Mouse (Mus musculus) liver, embryonic 16.5 days (tissue): ENCODE results near the gene Clstn2. TPM values are rescaled to one million over a fixed set of nuclear protein-coding genes. Genes with fewer than 3 reads are reported as not detected.

ENCODE experiments used
- ATAC-seq: fragments of 200-750 bp; cut with Nextera tagmentation; 2 replicates; pipeline ENCODE4 v1.8.0; 2017; ENCODE audit warnings: low read depth, mild to moderate bottlenecking, moderate number of reproducible peaks, moderate library complexity
- H3K27ac ChIP-seq: fragments of 300-500 bp; sonication (generic); 2 replicates; pipeline ENCODE4 v1.5.1; 2014; ENCODE audit warnings: mild to moderate bottlenecking, low read length
- H3K27me3 ChIP-seq: fragments of 300-500 bp; sonication (generic); 2 replicates; pipeline ENCODE4 v1.6.1; 2014; ENCODE audit warnings: low read depth, low read length, mixed read lengths; ENCODE audit not compliant: control insufficient read depth, insufficient read depth
- H3K36me3 ChIP-seq: fragments of 300-500 bp; sonication (generic); 2 replicates; pipeline ENCODE4 v1.6.1; 2014; ENCODE audit warnings: mild to moderate bottlenecking; ENCODE audit not compliant: control insufficient read depth, insufficient read depth
- H3K4me1 ChIP-seq: fragments of 300-500 bp; sonication (generic); 2 replicates; pipeline ENCODE4 v1.6.1; 2014; ENCODE audit warnings: low read depth, low read length, mixed read lengths; ENCODE audit not compliant: control insufficient read depth
- H3K4me2 ChIP-seq: fragments of 300-500 bp; sonication (generic); 2 replicates; pipeline ENCODE4 v1.6.1; 2014; ENCODE audit warnings: low read depth, low read length, mixed read lengths
- H3K4me3 ChIP-seq: fragments of 300-500 bp; sonication (generic); 2 replicates; pipeline ENCODE4 v1.5.1; 2014; ENCODE audit warnings: low read depth, mild to moderate bottlenecking, low read length
- H3K9ac ChIP-seq: fragments of 300-500 bp; sonication (generic); 2 replicates; pipeline ENCODE4 v1.6.1; 2014; ENCODE audit warnings: low read depth, low read length
- H3K9me3 ChIP-seq: fragments of 300-500 bp; sonication (generic); replicated peaks from 2 replicates; pipeline ENCODE4 v1.6.1; 2016; ENCODE audit warnings: low read length; ENCODE audit not compliant: control insufficient read depth
- WGBS: fragments of 180-500 bp; shearing (Covaris S2); extraction: QIAGEN DNeasy Blood & Tissue Kit; methylation state at CpG from one replicate; pipeline ENCODE4 v1.1.7; 2014; ENCODE audit not compliant: insufficient replicate concordance; 5-methylcytosine and 5-hydroxymethylcytosine counted together
- polyA plus RNA-seq: library from polyadenylated mRNA; unstranded; fragments of >200 nt; fragmentation: Nextera tagmentation; extraction: Ambion mirVana; gene quantifications from 2 replicates; pipeline ENCODE4 v1.2.1, GENCODE M21; 2015

The Clstn2 gene
- polyA plus RNA-seq, 1 experiment from 2014 or later = 0.02 TPM

DNA sequence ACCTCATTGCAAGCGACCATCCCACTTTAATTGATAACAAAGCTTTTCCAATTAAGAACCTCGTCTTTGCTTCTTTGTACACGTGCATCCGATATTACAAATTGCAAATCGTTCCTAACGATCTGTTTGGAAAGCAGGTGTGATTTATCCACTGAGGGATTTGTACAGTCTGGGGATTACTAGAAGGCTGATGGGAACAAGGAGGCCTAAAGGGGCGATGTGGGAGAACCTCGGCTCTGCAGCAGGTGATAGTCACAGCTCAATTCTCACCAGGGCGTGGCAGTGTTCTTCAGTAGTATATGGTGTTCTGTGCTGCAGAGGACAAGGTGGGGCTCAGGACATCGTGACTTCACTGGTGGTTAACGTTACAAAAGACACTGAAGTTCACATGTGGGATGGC is 9.9 kb downstream of the Clstn2 start:
- Histone ChIP-seq H3K4me3 (no peak overlapping the region), H3K4me2 (no peak overlapping the region), H3K9me3 (no peaks in the 10 kb centered on the region), H3K27me3 (no peaks in the 10 kb centered on the region), H3K27ac (no peak overlapping the region), H3K9ac (no peak overlapping the region), H3K4me1 (no peaks in the 10 kb centered on the region), H3K36me3 (no peaks in the 10 kb centered on the region)
- 70% methylated on average over 11 of the region's 11 CpGs for WGBS
- ATAC-seq = no peak

DNA sequence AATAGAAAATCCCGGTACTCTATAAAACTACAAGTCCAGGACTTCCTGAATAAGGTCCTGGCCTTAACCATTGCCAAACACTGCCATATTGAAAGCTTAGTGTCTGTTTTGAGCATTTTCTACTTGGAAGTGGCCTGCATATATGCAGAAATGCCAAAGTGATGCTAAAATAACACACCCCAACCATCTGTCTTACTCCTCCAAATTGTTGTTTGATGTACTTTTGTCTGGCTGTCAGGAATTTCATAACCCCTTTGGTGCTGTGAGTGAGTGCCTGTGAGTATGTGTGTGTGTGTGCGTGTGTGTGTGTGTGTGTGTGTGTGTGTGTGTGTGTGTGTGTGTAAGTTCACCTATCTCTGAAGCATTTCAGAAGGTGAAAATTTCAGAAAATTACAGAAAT is 13.1 kb downstream of the Clstn2 start:
- H3K9me3 ChIP-seq = no peaks in the 10 kb centered on the region
- no peak overlapping the region for H3K27ac ChIP-seq
- ATAC-seq = no peak
- H3K27me3 ChIP-seq = no peaks in the 10 kb centered on the region
- no peak overlapping the region for H3K4me3 ChIP-seq
- no peak overlapping the region for H3K4me2 ChIP-seq
- H3K9ac ChIP-seq = no peak overlapping the region
- no peaks in the 10 kb centered on the region for H3K4me1 ChIP-seq
- 48% methylated on average over 2 of the region's 2 CpGs for WGBS
- H3K36me3 ChIP-seq = no peaks in the 10 kb centered on the region

DNA sequence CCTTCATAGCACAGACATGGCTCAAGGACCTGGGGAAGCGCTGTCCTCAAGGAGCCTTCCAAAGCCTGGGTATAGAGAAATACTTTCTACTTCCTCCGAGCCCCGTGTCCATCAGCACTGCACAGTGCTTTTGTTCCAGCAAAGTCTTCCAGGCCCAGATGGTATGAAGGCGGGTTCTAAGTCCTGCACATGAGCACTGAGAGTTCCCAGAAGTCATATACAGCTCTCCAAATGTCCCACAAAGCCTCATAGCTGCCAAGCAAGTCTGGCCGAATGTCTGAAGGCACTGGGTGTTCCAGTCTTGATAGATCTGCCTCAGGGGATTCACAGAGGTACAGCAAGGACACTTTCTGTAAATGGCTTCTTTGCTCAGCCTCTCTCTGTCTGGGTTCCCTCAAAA is 14.3 kb downstream of the Clstn2 start:
- no peaks in the 10 kb centered on the region for H3K4me1 ChIP-seq
- H3K9me3 ChIP-seq = no peaks in the 10 kb centered on the region
- no peak overlapping the region for H3K4me2 ChIP-seq
- H3K27ac ChIP-seq = no peak overlapping the region
- H3K9ac ChIP-seq = no peak overlapping the region
- no peaks in the 10 kb centered on the region for H3K27me3 ChIP-seq
- WGBS = 70% methylated on average over 5 of the region's 5 CpGs
- H3K36me3 ChIP-seq = no peaks in the 10 kb centered on the region
- no peak for ATAC-seq
- H3K4me3 ChIP-seq = no peak overlapping the region

DNA sequence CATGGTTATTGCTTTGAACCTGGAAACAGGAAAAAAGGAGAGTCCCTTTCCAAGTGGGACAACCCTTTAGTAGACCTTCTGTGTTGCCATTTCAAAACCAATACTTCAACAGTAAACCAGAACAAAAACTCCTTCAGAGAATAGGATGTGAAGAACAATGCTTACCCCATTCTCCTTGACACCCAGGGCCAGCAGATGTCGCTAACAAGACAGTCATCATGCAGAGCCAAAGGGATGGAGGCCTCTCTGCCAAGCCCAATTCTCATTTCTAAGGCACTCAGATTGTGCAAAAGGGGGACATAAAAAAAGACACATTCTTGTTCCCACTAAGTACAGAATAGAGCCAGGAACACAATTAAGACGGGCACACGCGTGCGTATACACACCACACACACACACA is 16.4 kb downstream of the Clstn2 start:
- Histone ChIP-seq H3K4me2 (no peak overlapping the region), H3K27ac (no peak overlapping the region), H3K27me3 (no peaks in the 10 kb centered on the region), H3K9ac (no peak overlapping the region), H3K4me1 (no peaks in the 10 kb centered on the region), H3K9me3 (no peaks in the 10 kb centered on the region), H3K36me3 (no peaks in the 10 kb centered on the region), H3K4me3 (no peak overlapping the region)
- no peak for ATAC-seq
- WGBS = 68% methylated on average over 5 of the region's 5 CpGs

DNA sequence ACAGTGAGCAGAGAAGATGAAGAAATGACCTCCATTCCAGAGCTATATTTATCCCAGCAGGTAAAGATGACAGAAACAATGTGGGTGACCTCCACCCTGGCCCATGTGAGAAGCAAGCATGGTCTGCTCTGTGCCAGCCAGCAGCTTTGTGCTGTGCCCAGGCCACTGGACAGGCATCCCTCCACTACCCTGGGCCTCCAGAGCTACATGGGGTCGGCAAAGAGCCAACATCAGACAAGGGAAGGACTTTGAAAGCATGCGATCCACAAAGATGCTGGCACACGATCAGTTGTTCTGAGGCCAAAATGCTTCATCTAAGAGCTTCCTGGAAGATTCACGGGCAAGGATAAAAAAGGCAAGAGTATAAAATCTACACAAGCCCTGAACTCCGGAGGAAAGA is 36.6 kb downstream of the Clstn2 start:
- Histone ChIP-seq H3K9me3 (no peaks in the 10 kb centered on the region), H3K27ac (no peak overlapping the region), H3K4me1 (no peaks in the 10 kb centered on the region), H3K4me3 (no peak overlapping the region), H3K27me3 (no peaks in the 10 kb centered on the region), H3K4me2 (no peak overlapping the region), H3K36me3 (no peaks in the 10 kb centered on the region), H3K9ac (no peak overlapping the region)
- 57% methylated on average over 5 of the region's 5 CpGs for whole genome bisulfite sequencing
- no peak for ATAC-seq

DNA sequence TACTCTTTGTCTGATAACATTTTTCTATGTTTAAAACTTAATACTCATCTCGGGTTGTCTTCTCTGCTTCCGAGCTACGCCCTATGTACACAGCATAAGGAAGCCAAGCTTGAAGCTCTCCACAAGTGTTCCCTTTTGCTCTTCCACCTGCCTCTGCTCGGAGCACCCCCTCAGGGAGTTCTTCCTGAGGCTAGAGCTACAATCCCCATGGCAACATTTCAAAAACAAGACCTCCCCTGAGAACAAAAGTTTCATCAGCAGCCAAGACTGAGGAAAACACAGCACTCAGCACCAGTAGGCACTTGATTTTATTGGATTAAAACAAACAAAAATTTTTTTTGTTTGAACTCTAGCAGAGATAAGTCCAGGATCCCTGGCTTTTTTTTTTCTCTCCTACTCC is 37.3 kb downstream of the Clstn2 start:
- Histone ChIP-seq H3K9ac (no peak overlapping the region), H3K4me2 (no peak overlapping the region), H3K4me1 (no peaks in the 10 kb centered on the region), H3K36me3 (no peaks in the 10 kb centered on the region), H3K9me3 (no peaks in the 10 kb centered on the region), H3K27me3 (no peaks in the 10 kb centered on the region), H3K4me3 (no peak overlapping the region), H3K27ac (no peak overlapping the region)
- ATAC-seq = no peak
- WGBS = 57% methylated on average over 4 of the region's 4 CpGs

DNA sequence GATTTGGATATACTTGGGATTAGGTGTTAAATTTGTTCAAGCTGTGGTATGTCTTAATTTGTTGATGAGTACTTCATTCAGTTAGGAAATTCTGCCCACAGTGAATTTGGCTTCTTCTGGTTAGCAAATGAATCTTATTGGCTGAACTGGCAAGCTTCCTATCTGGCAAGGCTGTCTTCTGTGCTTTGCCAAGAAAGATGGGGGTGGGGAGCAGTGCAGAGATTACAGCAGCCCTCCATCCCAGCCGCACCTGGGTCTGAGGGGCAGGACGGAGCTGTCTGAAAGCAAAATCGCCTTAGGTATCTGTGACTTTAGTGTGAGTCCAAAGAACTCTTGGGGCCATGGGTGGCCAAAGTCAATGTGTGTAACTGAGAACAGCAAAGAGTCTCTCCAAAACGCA is 40.9 kb downstream of the Clstn2 start:
- no peak overlapping the region for H3K9ac ChIP-seq
- no peaks in the 10 kb centered on the region for H3K9me3 ChIP-seq
- H3K4me2 ChIP-seq = no peak overlapping the region
- 53% methylated on average over 4 of the region's 4 CpGs for WGBS
- no peak overlapping the region for H3K4me3 ChIP-seq
- H3K27ac ChIP-seq = no peak overlapping the region
- H3K27me3 ChIP-seq = no peaks in the 10 kb centered on the region
- H3K36me3 ChIP-seq = no peaks in the 10 kb centered on the region
- H3K4me1 ChIP-seq = no peaks in the 10 kb centered on the region
- no peak for ATAC-seq

DNA sequence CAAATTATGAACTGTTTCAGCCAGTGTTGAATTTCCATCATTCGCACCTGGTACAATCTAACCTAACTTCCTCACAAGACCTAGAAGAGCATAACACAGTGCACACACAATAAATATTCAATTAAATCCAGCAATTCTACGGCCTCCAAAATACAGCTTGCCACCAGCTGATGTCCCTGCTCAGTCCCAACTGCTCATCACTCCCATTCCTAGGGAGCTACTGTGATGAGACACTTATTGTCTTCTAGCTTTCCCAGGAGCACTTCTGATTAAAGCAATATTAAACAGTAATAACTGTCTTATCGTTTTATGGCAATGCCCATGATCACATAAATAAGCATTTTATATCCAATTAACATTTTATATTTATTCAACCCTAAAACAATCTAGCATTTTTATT is 55.6 kb downstream of the Clstn2 start:
- no peak overlapping the region for H3K9ac ChIP-seq
- no peaks in the 10 kb centered on the region for H3K27me3 ChIP-seq
- 59% methylated on average over 3 of the region's 3 CpGs for WGBS
- no peaks in the 10 kb centered on the region for H3K4me1 ChIP-seq
- no peak overlapping the region for H3K4me2 ChIP-seq
- no peak for ATAC-seq
- no peaks in the 10 kb centered on the region for H3K36me3 ChIP-seq
- H3K27ac ChIP-seq = no peak overlapping the region
- no peak overlapping the region for H3K4me3 ChIP-seq
- H3K9me3 ChIP-seq = no peaks in the 10 kb centered on the region

DNA sequence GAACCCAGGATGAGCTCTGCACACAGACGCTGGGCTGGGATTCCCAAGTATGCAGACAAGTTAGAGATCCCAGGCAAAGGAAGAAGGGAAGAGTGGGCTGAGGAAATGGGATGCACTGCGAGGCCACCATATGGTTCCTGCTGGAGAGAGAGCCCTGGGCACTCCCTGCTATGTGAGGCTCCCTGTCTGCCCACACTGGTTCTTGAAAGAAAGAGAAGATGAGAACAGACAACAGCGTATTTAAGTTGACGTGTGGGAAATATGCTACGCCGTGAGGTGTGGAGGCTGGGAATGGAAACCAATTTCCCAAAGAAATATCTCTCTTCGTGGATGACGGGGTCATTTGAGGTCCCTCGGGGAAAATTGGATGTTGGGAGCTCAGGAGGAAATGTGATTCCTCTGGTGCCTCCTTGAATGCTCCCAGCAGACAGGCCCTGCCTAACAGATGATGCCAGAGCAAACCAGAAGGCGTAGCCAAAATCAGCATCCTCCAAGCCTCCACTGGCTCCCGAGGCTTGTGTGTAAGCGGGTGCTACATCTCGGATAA is 58.1 kb downstream of the Clstn2 start:
- no peaks in the 10 kb centered on the region for H3K4me1 ChIP-seq
- no peaks in the 10 kb centered on the region for H3K36me3 ChIP-seq
- no peak for ATAC-seq
- WGBS = 60% methylated on average over 13 of the region's 13 CpGs
- H3K27me3 ChIP-seq = no peaks in the 10 kb centered on the region
- H3K9ac ChIP-seq = no peak overlapping the region
- no peak overlapping the region for H3K27ac ChIP-seq
- H3K4me2 ChIP-seq = no peak overlapping the region
- no peak overlapping the region for H3K4me3 ChIP-seq
- H3K9me3 ChIP-seq = no peaks in the 10 kb centered on the region
